Mouse (Mus musculus) thymus, postnatal 0 days (tissue): Measurements from ENCODE around the gene Zmiz2. TPM values are rescaled to one million over a fixed set of nuclear protein-coding genes. Genes with fewer than 3 reads are reported as not detected.
"Not testable (repeated sequence)": the region's sequence is repeated elsewhere in the genome, so short reads cannot be mapped to it uniquely, and the experiment has no call there.

Experiments
- DNase-seq: peaks from one replicate; pipeline ENCODE4 v3.0.0-alpha.2; 2015; ENCODE audit warnings: low spot score
- microRNA-seq: library from miRNA; unstranded; fragments of <30 nt; microRNA quantifications from one replicate; pipeline ENCODE4, GENCODE M21; 2016; ENCODE audit warnings: borderline number of aligned reads
- polyA plus RNA-seq: library from polyadenylated mRNA; unstranded; fragments of >200 nt; fragmentation: Nextera tagmentation; extraction: Ambion mirVana; gene quantifications from 2 replicates; pipeline ENCODE4 v1.2.1, GENCODE M21; 2015

Zmiz2 gene
- polyA plus RNA-seq, 1 experiment from 2014 or later = 14.9 TPM

- not testable (repeated sequence) for DNase-seq
Observed at GRCm38 (mm10) chr11:6419156-6419555, 30.3 kb downstream of the Zmiz2 start.

- no peak for DNase-seq
Observed at GRCm38 (mm10) chr11:6420283-6420703, 31.4 kb downstream of the Zmiz2 start.

- no peak for DNase-seq
Observed at GRCm38 (mm10) chr11:6420722-6421350, 32.0 kb downstream of the Zmiz2 start.

GRCm38 (mm10) chr11:6430186-6430585, 41.3 kb downstream of the Zmiz2 start:
- no peak for DNase-seq

GRCm38 (mm10) chr11:6436442-6436841, 47.6 kb downstream of the Zmiz2 start:
- DNase-seq = peak; percentile 54

- no peak for DNase-seq
Observed at GRCm38 (mm10) chr11:6437667-6438066, 48.8 kb downstream of the Zmiz2 start.

- no peak for DNase-seq
Observed at GRCm38 (mm10) chr11:6440171-6440570, 51.3 kb downstream of the Zmiz2 start.

- DNase-seq = no peak
Observed at GRCm38 (mm10) chr11:6442566-6442965, 53.7 kb downstream of the Zmiz2 start.

GRCm38 (mm10) chr11:6443102-6443501, 54.2 kb downstream of the Zmiz2 start:
- no peak for DNase-seq

- no peak for DNase-seq
Observed at GRCm38 (mm10) chr11:6443727-6444076, 54.8 kb downstream of the Zmiz2 start.

GRCm38 (mm10) chr11:6444077-6444853, 55.4 kb downstream of the Zmiz2 start, which contains the start of gene H2afv:
H2afv (minus strand) TSS chr11:6444443.
- DNase-seq = peak; percentile 100

- no peak for DNase-seq
Observed at GRCm38 (mm10) chr11:6445441-6445840, 56.6 kb downstream of the Zmiz2 start.

GRCm38 (mm10) chr11:6445951-6446350, 57.1 kb downstream of the Zmiz2 start:
- no peak for DNase-seq

- DNase-seq = no peak
Observed at GRCm38 (mm10) chr11:6447493-6447892, 58.6 kb downstream of the Zmiz2 start.

GRCm38 (mm10) chr11:6448155-6448554, 59.3 kb downstream of the Zmiz2 start:
- DNase-seq = not testable (repeated sequence)

Small RNA genes lying within 50 kb of the gene (microRNA-seq; reads per million reads assigned to microRNA genes)
- gene Mir7651 = not detected

Other genes with a start within 250 kb of the Zmiz2 start
- 0.55 and 0.93 TPM in 2 replicates for gene A730071L15Rik, start 189.0 kb upstream of the Zmiz2 start, polyA plus RNA-seq
- 33.5 and 37.7 TPM in 2 replicates for gene Nudcd3, start 188.7 kb upstream of the Zmiz2 start, polyA plus RNA-seq
- gene Npc1l1, start 158.9 kb upstream of the Zmiz2 start, polyA plus RNA-seq = 0.04 TPM in 2 replicates
- 81.6 and 83.9 TPM in 2 replicates for gene Ddx56, start 121.3 kb upstream of the Zmiz2 start, polyA plus RNA-seq
- gene Tmed4, start 114.2 kb upstream of the Zmiz2 start, polyA plus RNA-seq = 75.7 and 79.0 TPM in 2 replicates
- gene Ogdh, start 97.4 kb upstream of the Zmiz2 start, polyA plus RNA-seq = 82.0 and 83.5 TPM in 2 replicates
- 7,546 and 8,495 TPM in 2 replicates for gene Ppia, start 26.4 kb downstream of the Zmiz2 start, polyA plus RNA-seq
- 715 and 776 TPM in 2 replicates for gene H2afv, start 55.4 kb downstream of the Zmiz2 start, polyA plus RNA-seq
- gene Purb, start 86.8 kb downstream of the Zmiz2 start, polyA plus RNA-seq = 17.8 and 22.5 TPM in 2 replicates
- gene Myo1g, start 131.9 kb downstream of the Zmiz2 start, polyA plus RNA-seq = 50.6 and 53.8 TPM in 2 replicates
- 189 and 190 TPM in 2 replicates for gene Ccm2, start 157.8 kb downstream of the Zmiz2 start, polyA plus RNA-seq
- gene Nacad, start 217.0 kb downstream of the Zmiz2 start, polyA plus RNA-seq = 0.26 and 0.33 TPM in 2 replicates
- gene Tbrg4, start 237.0 kb downstream of the Zmiz2 start, polyA plus RNA-seq = 41.6 and 43.4 TPM in 2 replicates
- gene Wap, start 249.6 kb downstream of the Zmiz2 start, polyA plus RNA-seq = 0.29 and 0.53 TPM in 2 replicates